Mouse (Mus musculus) limb, embryonic 14.5 days (tissue): ENCODE measurements around the gene Sp100. TPM values are rescaled to one million over a fixed set of nuclear protein-coding genes. Genes with fewer than 3 reads are reported as not detected.

Source experiments
- ATAC-seq: fragments of 200-750 bp; cut with Nextera tagmentation; 2 replicates; pipeline ENCODE4 v1.8.0; 2017; ENCODE audit warnings: low read depth, moderate number of reproducible peaks, moderate TSS enrichment; ENCODE audit not compliant: low FRiP score
- DNase-seq: peaks from one replicate; pipeline ENCODE4 v3.0.0-alpha.2; 2015; ENCODE audit warnings: low spot score
- H3K27ac ChIP-seq: fragments of 300-500 bp; sonication (generic); replicated peaks from 2 replicates; pipeline ENCODE4 v1.5.1; 2014; ENCODE audit warnings: low read depth, mild to moderate bottlenecking, low read length, moderate library complexity, mixed read lengths
- H3K27me3 ChIP-seq: fragments of 300-500 bp; sonication (generic); 2 replicates; pipeline ENCODE4 v1.6.1; 2014; ENCODE audit warnings: low read length, mixed read lengths; ENCODE audit not compliant: control insufficient read depth, insufficient read depth
- H3K36me3 ChIP-seq: fragments of 300-500 bp; sonication (generic); 2 replicates; pipeline ENCODE4 v1.6.1; 2014; ENCODE audit warnings: mild to moderate bottlenecking, low read length, moderate library complexity, mixed read lengths; ENCODE audit not compliant: control insufficient read depth, insufficient read depth
- H3K4me1 ChIP-seq: fragments of 300-500 bp; sonication (generic); 2 replicates; pipeline ENCODE4 v1.6.1; 2014; ENCODE audit warnings: antibody characterized with exemption, low read length, mixed read lengths; ENCODE audit not compliant: control insufficient read depth, insufficient read depth
- H3K4me2 ChIP-seq: fragments of 300-500 bp; sonication (generic); replicated peaks from 2 replicates; pipeline ENCODE4 v1.6.1; 2014; ENCODE audit warnings: low read depth, mild to moderate bottlenecking, low read length, moderate library complexity; ENCODE audit not compliant: severe bottlenecking
- H3K4me3 ChIP-seq: fragments of 300-500 bp; sonication (generic); replicated peaks from 2 replicates; pipeline ENCODE4 v1.5.1; 2014; ENCODE audit warnings: low read length
- H3K9ac ChIP-seq: fragments of 300-500 bp; sonication (generic); 2 replicates; pipeline ENCODE4 v1.6.1; 2014; ENCODE audit warnings: mild to moderate bottlenecking, low read depth, low read length, moderate library complexity; ENCODE audit not compliant: severe bottlenecking
- H3K9me3 ChIP-seq: fragments of 300-500 bp; sonication (generic); 2 replicates; pipeline ENCODE4 v1.6.1; 2016; ENCODE audit warnings: low read length; ENCODE audit not compliant: control insufficient read depth
- POLR2A ChIP-seq: fragments of 200-500 bp; IDR thresholded peaks from 2 replicates; pipeline ENCODE4 v1.8.0; 2012; ENCODE audit warnings: inconsistent platforms, mild to moderate bottlenecking, moderate library complexity, borderline replicate concordance; ENCODE audit not compliant: insufficient read depth, insufficient read length; ENCODE audit errors: extremely low read depth
- WGBS: fragments of 180-500 bp; shearing (Covaris S2); extraction: QIAGEN DNeasy Blood & Tissue Kit; methylation state at CpG from one replicate; pipeline ENCODE4 v1.1.7; 2014; 5-methylcytosine and 5-hydroxymethylcytosine counted together
- polyA plus RNA-seq, 2 experiments: library from polyadenylated mRNA; depleted of rRNA in 1 of 2; stranded (reverse) in 1 of 2; unstranded in 1 of 2; fragments of >200 nt; fragmentation: Nextera tagmentation in 1 of 2; extraction: Ambion mirVana in 1 of 2; gene quantifications; 2 replicates each; pipeline versions ENCODE4 v1.2.1 to v1.2.3; 2012 to 2014

Sp100 gene
- polyA plus RNA-seq, 2 experiments = 0.39 to 1.2 TPM

GRCm38 (mm10) chr1:85730471-85730870 is 80.7 kb downstream of the Sp100 start:
- TF ChIP-seq POLR2A = no peak
- H3K4me1 ChIP-seq = no peaks in the 10 kb centered on the region
- H3K36me3 ChIP-seq = no peaks in the 10 kb centered on the region
- 79% methylated on average over 6 of the region's 6 CpGs for WGBS
- no peaks in the 10 kb centered on the region for H3K27me3 ChIP-seq
- H3K9me3 ChIP-seq = no peaks in the 10 kb centered on the region
- H3K9ac ChIP-seq = no peak overlapping the region
- no peak for DNase-seq
- no peak overlapping the region for H3K27ac ChIP-seq
- no peak overlapping the region for H3K4me2 ChIP-seq
- no peak for ATAC-seq
- no peak overlapping the region for H3K4me3 ChIP-seq

- H3K4me1 ChIP-seq = no peaks in the 10 kb centered on the region
- H3K9ac ChIP-seq = no peak overlapping the region
- no peaks in the 10 kb centered on the region for H3K9me3 ChIP-seq
- no peak for DNase-seq
- no peak overlapping the region for H3K27ac ChIP-seq
- 85% methylated on average over 3 of the region's 3 CpGs for WGBS
- H3K4me2 ChIP-seq = no peak overlapping the region
- no peaks in the 10 kb centered on the region for H3K27me3 ChIP-seq
- no peak overlapping the region for H3K4me3 ChIP-seq
- ATAC-seq = no peak
- no peak for TF ChIP-seq POLR2A
- no peaks in the 10 kb centered on the region for H3K36me3 ChIP-seq
These were observed 82.8 kb downstream of the Sp100 start for GRCm38 (mm10) chr1:85732581-85732980.

- 65% methylated on average over 1 of the region's 1 CpGs for WGBS
- H3K4me2 ChIP-seq = no peak overlapping the region
- TF ChIP-seq POLR2A = no peak
- H3K36me3 ChIP-seq = no peaks in the 10 kb centered on the region
- H3K9ac ChIP-seq = no peak overlapping the region
- no peak overlapping the region for H3K27ac ChIP-seq
- DNase-seq (no peak), ATAC-seq (no peak)
- H3K4me3 ChIP-seq = no peak overlapping the region
- H3K4me1 ChIP-seq = no peaks in the 10 kb centered on the region
- H3K9me3 ChIP-seq = no peaks in the 10 kb centered on the region
- H3K27me3 ChIP-seq = no peaks in the 10 kb centered on the region
These were observed 84.7 kb downstream of the Sp100 start for GRCm38 (mm10) chr1:85734511-85734910.

GRCm38 (mm10) chr1:85735463-85736123 is 85.8 kb downstream of the Sp100 start:
- no peak for TF ChIP-seq POLR2A
- Histone ChIP-seq H3K27me3 (no peaks in the 10 kb centered on the region), H3K4me2 (peak overlapping the region; percentile 44; the same call in 1 of the 2 replicates), H3K27ac (no peak overlapping the region), H3K9me3 (no peaks in the 10 kb centered on the region), H3K4me1 (no peaks in the 10 kb centered on the region), H3K4me3 (no peak overlapping the region), H3K9ac (no peak overlapping the region), H3K36me3 (no peaks in the 10 kb centered on the region)
- DNase-seq (no peak), ATAC-seq (no peak; the same call in 1 of the 2 replicates)
- 68% methylated on average over 13 of the region's 13 CpGs for WGBS

GRCm38 (mm10) chr1:85736355-85737184 is 86.8 kb downstream of the Sp100 start:
- 38% methylated on average over 18 of the region's 18 CpGs for whole genome bisulfite sequencing
- Histone ChIP-seq H3K27ac (no peak overlapping the region), H3K4me3 (peak overlapping the region; percentile 31), H3K36me3 (no peaks in the 10 kb centered on the region), H3K27me3 (no peaks in the 10 kb centered on the region), H3K9me3 (no peaks in the 10 kb centered on the region), H3K4me1 (no peaks in the 10 kb centered on the region), H3K9ac (peak overlapping the region; percentile 56), H3K4me2 (peak overlapping the region; percentile 44)
- no peak for TF ChIP-seq POLR2A
- ATAC-seq = peak; percentile 47; the same call in 1 of the 2 replicates
- peak; percentile 72 for DNase-seq
